Mouse (Mus musculus) heart, postnatal 14 days (tissue): ENCODE results near the gene Cemip2. TPM values are rescaled to one million over a fixed set of nuclear protein-coding genes. Genes with fewer than 3 reads are reported as not detected.

Experiments used
- total RNA-seq, 2 experiments: library from RNA; stranded (reverse); gene quantifications; 2 replicates each; pipeline ENCODE4 v1.2.3; 2021

Gene Cemip2
- total RNA-seq, 2 experiments from 2014 or later, result 20.7 to 22.2 TPM

Other genes with a start within 250 kb of the Cemip2 start
- gene 1110059E24Rik, start 125.4 kb upstream of the Cemip2 start, total RNA-seq, result 10 to 100 TPM; 15.7 to 16.3 TPM
- 10 to 100 TPM; 18.8 to 18.9 TPM for gene Abhd17b, start 125.2 kb upstream of the Cemip2 start, total RNA-seq